Mouse (Mus musculus): ENCODE data around the gene Gm2431. TPM values are rescaled to one million over a fixed set of nuclear protein-coding genes. Genes with fewer than 3 reads are reported as not detected.
"Not testable (repeated sequence)": the region's sequence is repeated elsewhere in the genome, so short reads cannot be mapped to it uniquely, and the experiment has no call there.

The Gm2431 gene
- polyA plus RNA-seq, 1 experiment from 2014 or later, result not detected

DNA sequence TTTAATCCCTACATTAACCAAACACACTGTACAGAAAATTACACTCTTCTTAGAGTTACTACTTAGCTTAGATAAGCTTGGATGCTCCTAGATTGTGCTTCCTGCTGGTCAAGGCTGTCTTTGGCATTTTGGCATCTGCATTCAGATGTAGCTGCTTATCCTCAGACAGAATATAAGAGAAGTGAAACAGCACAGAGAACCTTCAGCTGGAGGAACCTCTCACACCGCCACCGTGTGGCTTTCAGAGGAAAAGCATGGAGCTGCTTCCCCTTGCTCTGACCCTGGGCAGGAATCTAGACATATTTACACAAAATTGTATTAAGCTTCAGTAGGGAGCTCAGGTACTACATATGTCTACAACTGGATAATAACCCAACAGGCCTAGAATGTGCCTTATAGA lies 2.6 kb downstream of the Gm2431 start:
- no peaks in the 10 kb centered on the region for H3K4me1 ChIP-seq (ENCODE audit: insufficient read depth)
- no peak overlapping the region for H3K4me3 ChIP-seq (ENCODE audit: low read depth, low read length)
- H3K36me3 ChIP-seq (replicated peaks; ENCODE audit: insufficient read depth, low read length), result no peaks in the 10 kb centered on the region
- WGBS (ENCODE audit: insufficient replicate concordance), result 0% methylated on average over 2 of the region's 2 CpGs
- no peak overlapping the region for H3K9ac ChIP-seq (replicated peaks)
- no peaks in the 10 kb centered on the region for H3K9me3 ChIP-seq (ENCODE audit: low read length)
- ATAC-seq (no peak), DNase-seq (peak; percentile 22)
- TF ChIP-seq CTCF (IDR thresholded peaks at IDR 0.05; ENCODE audit: low read depth) (peak; percentile 64), EP300 (IDR thresholded peaks at IDR 0.05; ENCODE audit: low read depth) (no peak)
- no peak overlapping the region for H3K4me2 ChIP-seq (ENCODE audit: low read depth, low read length)
- H3K27ac ChIP-seq (ENCODE audit: low read depth), result no peak overlapping the region
- no peaks in the 10 kb centered on the region for H3K27me3 ChIP-seq (ENCODE audit: insufficient read depth, low read length)

DNA sequence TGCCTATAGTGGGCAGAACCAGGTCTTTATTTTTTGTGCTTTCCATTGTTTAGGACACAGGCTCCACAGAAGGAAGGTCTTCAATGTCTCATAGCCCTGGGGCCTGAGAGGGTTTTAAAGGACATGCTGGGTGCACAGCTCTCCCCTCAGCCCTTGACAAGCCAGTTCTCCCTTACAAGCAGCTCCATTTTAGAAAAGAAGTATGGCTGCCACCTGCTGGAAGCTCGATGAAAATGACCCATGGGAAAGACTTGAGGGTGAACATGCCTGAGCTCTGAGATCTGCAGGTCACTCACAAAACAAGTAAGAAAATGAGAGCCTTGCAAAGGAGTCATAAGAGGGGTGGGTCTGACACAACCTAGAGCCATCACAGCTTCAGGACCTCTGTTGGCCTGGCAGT lies 8.3 kb downstream of the Gm2431 start:
- Histone ChIP-seq H3K9me3 (ENCODE audit: low read length) (no peaks in the 10 kb centered on the region), H3K27ac (ENCODE audit: low read depth) (no peak overlapping the region), H3K4me3 (ENCODE audit: low read depth, low read length) (no peak overlapping the region), H3K27me3 (ENCODE audit: insufficient read depth, low read length) (no peaks in the 10 kb centered on the region), H3K36me3 (replicated peaks; ENCODE audit: insufficient read depth, low read length) (no peaks in the 10 kb centered on the region), H3K4me2 (ENCODE audit: low read depth, low read length) (no peak overlapping the region), H3K4me1 (ENCODE audit: insufficient read depth) (no peaks in the 10 kb centered on the region), H3K9ac (replicated peaks) (no peak overlapping the region)
- ATAC-seq (no peak), DNase-seq (peak; percentile 16)
- WGBS (ENCODE audit: insufficient replicate concordance), result 6% methylated on average over 1 of the region's 1 CpGs
- TF ChIP-seq CTCF (IDR thresholded peaks at IDR 0.05; ENCODE audit: low read depth), result peak; percentile 54
- no peak for TF ChIP-seq EP300 (IDR thresholded peaks at IDR 0.05; ENCODE audit: low read depth)

DNA sequence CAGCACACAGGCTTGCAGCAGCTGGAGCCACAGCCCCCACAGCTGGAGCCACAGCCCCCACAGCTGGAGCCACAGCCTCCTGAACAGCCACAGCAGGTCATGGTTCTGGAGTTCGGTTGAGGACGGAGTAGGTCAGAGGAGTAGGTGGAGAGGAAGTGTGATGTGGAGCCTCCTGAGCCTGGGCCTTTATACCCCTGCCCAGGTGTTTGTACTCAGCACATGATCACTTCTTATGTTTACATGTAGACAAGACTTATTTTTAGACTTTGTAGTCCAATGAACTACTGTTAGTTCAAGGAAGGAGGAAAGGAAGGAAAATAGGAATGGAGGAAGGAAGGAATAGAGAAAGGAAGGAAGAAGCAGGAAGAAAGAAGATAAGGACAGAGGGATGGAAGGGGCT lies 17.2 kb downstream of the Gm2431 start, which contains the start of gene Gm40460:
Gene Gm40460, minus strand, starts transcription at position 101 of the 400 bp plus-strand sequence.
- DNase-seq (no peak), ATAC-seq (no peak)
- Histone ChIP-seq H3K4me3 (ENCODE audit: low read depth, low read length) (no peak within 1 kb of the TSS), H3K9ac (replicated peaks) (no peak within 1 kb of the TSS), H3K9me3 (ENCODE audit: low read length) (no peaks in the 10 kb centered on the region), H3K27me3 (ENCODE audit: insufficient read depth, low read length) (no peaks in the 10 kb centered on the region), H3K36me3 (replicated peaks; ENCODE audit: insufficient read depth, low read length) (no peaks in the 10 kb centered on the region), H3K27ac (ENCODE audit: low read depth) (no peak within 1 kb of the TSS), H3K4me2 (ENCODE audit: low read depth, low read length) (no peak within 1 kb of the TSS), H3K4me1 (ENCODE audit: insufficient read depth) (no peaks in the 10 kb centered on the region)
- TF ChIP-seq CTCF (IDR thresholded peaks at IDR 0.05; ENCODE audit: low read depth) (no peak), EP300 (IDR thresholded peaks at IDR 0.05; ENCODE audit: low read depth) (no peak)
- WGBS (ENCODE audit: insufficient replicate concordance), result 33% methylated on average over 2 of the region's 2 CpGs

DNA sequence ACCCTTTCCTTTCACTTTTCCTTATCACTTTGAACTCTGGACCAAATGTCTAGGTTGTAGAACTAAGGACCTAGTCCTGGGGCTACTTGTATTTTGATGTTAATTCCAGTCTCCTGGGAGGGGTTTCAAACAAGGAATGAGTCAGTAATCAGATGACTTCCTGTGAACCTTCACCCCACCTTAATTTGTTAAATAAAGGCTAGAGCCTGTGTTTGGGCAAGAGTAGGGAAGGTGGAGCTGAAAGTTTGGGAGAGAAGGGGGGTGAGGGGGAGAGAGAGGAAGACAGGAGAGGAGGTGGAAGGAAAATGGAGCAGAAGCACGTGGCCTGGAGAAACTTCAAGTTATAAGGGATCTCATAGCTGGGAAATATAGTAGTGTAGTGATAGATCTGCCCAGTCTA lies 26.6 kb downstream of the Gm2431 start:
- Histone ChIP-seq H3K27ac (ENCODE audit: low read depth) (no peak overlapping the region), H3K4me2 (ENCODE audit: low read depth, low read length) (no peak overlapping the region), H3K4me3 (ENCODE audit: low read depth, low read length) (no peak overlapping the region), H3K27me3 (ENCODE audit: insufficient read depth, low read length) (no peaks in the 10 kb centered on the region), H3K4me1 (ENCODE audit: insufficient read depth) (no peaks in the 10 kb centered on the region), H3K9me3 (ENCODE audit: low read length) (peaks cover 8% of the 10 kb centered on the region; the same call in 1 of the 2 replicates), H3K36me3 (replicated peaks; ENCODE audit: insufficient read depth, low read length) (no peaks in the 10 kb centered on the region), H3K9ac (replicated peaks) (no peak overlapping the region)
- 25% methylated on average over 1 of the region's 1 CpGs for WGBS (ENCODE audit: insufficient replicate concordance)
- no peak for ATAC-seq
- no peak for DNase-seq
- TF ChIP-seq CTCF (IDR thresholded peaks at IDR 0.05; ENCODE audit: low read depth) (no peak), EP300 (IDR thresholded peaks at IDR 0.05; ENCODE audit: low read depth) (no peak)

DNA sequence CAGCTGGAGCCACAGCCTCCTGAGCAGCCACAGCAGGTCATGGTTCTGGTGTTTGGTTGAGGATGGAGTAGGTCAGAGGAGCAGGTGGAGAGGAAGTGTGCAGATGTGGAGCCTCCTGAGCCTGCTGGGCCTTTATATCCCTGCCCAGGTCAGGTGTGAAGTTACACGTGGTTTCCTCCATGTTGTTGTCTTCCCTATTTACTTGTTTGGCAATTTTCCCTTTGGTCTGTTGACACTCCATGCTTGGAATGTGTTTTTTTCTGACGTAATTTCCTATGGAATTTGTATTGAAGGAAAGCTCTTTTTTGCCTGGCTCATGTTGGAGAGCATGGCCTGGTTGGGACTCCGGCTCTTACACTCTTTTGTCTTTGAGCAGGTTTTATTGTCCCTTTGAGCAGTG lies 28.3 kb downstream of the Gm2431 start, which contains the start of gene Krtap5-5:
Gene Krtap5-5, minus strand, starts transcription at position 101 of the 400 bp plus-strand sequence.
- not testable (repeated sequence) for H3K36me3 ChIP-seq (replicated peaks; ENCODE audit: insufficient read depth, low read length); H3K4me3 ChIP-seq (ENCODE audit: low read depth, low read length); H3K4me2 ChIP-seq (ENCODE audit: low read depth, low read length); H3K4me1 ChIP-seq (ENCODE audit: insufficient read depth); H3K9ac ChIP-seq (replicated peaks); H3K27ac ChIP-seq (ENCODE audit: low read depth); DNase-seq; H3K9me3 ChIP-seq (ENCODE audit: low read length); H3K27me3 ChIP-seq (ENCODE audit: insufficient read depth, low read length); ATAC-seq
- WGBS (ENCODE audit: insufficient replicate concordance), result 39% methylated on average over 3 of the region's 3 CpGs

DNA sequence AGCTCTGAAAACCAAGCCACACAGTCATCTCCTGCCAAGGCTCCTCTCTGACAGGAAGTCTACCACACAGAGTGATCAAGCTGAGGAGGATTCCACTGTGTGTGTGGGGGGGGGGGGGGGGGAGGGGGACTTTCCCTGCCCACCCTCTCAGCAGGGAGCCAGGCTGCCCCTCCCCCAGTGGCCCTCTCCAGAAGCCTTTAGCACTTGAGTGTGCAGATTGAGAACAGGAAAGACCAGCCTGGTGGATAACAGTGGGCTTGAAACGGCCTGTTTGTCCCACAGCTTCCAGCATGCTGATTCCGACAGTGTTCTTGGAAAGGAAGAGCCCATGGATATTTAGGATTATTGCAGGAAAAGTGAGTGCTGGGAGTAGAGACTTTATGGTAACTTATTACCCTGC lies 33.6 kb downstream of the Gm2431 start:
- Histone ChIP-seq H3K9me3 (ENCODE audit: low read length) (no peaks in the 10 kb centered on the region), H3K36me3 (replicated peaks; ENCODE audit: insufficient read depth, low read length) (no peaks in the 10 kb centered on the region), H3K27me3 (ENCODE audit: insufficient read depth, low read length) (no peaks in the 10 kb centered on the region), H3K27ac (ENCODE audit: low read depth) (no peak overlapping the region), H3K4me3 (ENCODE audit: low read depth, low read length) (no peak overlapping the region), H3K9ac (replicated peaks) (no peak overlapping the region), H3K4me1 (ENCODE audit: insufficient read depth) (no peaks in the 10 kb centered on the region), H3K4me2 (ENCODE audit: low read depth, low read length) (no peak overlapping the region)
- no peak for ATAC-seq
- 42% methylated on average over 2 of the region's 2 CpGs for WGBS (ENCODE audit: insufficient replicate concordance)
- DNase-seq, result no peak
- TF ChIP-seq CTCF (IDR thresholded peaks at IDR 0.05; ENCODE audit: low read depth), result no peak
- TF ChIP-seq EP300 (IDR thresholded peaks at IDR 0.05; ENCODE audit: low read depth), result no peak

DNA sequence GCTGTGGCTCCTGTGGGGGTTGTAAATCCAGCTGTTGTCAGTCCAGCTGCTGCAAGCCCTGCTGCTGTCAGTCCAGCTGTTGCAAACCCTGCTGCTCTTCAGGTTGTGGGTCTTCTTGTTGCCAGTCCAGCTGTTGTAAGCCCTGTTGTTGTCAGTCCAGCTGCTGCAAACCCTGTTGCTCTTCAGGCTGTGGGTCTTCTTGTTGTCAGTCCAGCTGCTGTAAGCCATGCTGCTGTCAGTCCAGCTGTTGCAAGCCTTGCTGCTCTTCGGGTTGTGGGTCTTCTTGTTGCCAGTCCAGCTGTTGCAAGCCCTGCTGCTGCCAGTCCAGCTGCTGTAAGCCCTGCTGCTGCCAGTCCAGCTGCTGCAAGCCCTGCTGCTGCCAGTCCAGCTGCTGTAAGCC lies 46.0 kb downstream of the Gm2431 start:
- H3K4me1 ChIP-seq (ENCODE audit: insufficient read depth); H3K9me3 ChIP-seq (ENCODE audit: low read length); H3K4me3 ChIP-seq (ENCODE audit: low read depth, low read length); H3K36me3 ChIP-seq (replicated peaks; ENCODE audit: insufficient read depth, low read length); DNase-seq; H3K9ac ChIP-seq (replicated peaks); H3K4me2 ChIP-seq (ENCODE audit: low read depth, low read length); ATAC-seq; H3K27ac ChIP-seq (ENCODE audit: low read depth); H3K27me3 ChIP-seq (ENCODE audit: insufficient read depth, low read length): not testable (repeated sequence)
- WGBS (ENCODE audit: insufficient replicate concordance), result 57% methylated on average over 1 of the region's 1 CpGs

All from liver, postnatal 0 days (tissue).